Mouse (Mus musculus) urinary bladder, postnatal 10 days (tissue): ENCODE measurements around the gene Psmd9.
A peak's percentile ranks its signal among the peaks of the same experiment; 100 is the strongest.

Source experiments
- DNase-seq: peaks from one replicate; pipeline ENCODE4 v3.0.0; 2022; ENCODE audit warnings: low spot score

Gene Psmd9

GRCm38 (mm10) chr5:123137044-123137909 is 31.9 kb upstream of the Psmd9 start:
- DNase-seq: peak; percentile 78

- DNase-seq: no peak
Observed at GRCm38 (mm10) chr5:123137910-123138229, 31.3 kb upstream of the Psmd9 start.

- DNase-seq: no peak
Observed at GRCm38 (mm10) chr5:123138230-123138911, 30.8 kb upstream of the Psmd9 start.

- no peak for DNase-seq
Observed at GRCm38 (mm10) chr5:123138953-123139721, 30.1 kb upstream of the Psmd9 start.

GRCm38 (mm10) chr5:123139722-123140627 is 29.2 kb upstream of the Psmd9 start:
- DNase-seq: no peak

- no peak for DNase-seq
Observed at GRCm38 (mm10) chr5:123140694-123141554, 28.3 kb upstream of the Psmd9 start.

- no peak for DNase-seq
Observed at GRCm38 (mm10) chr5:123141555-123142160, 27.6 kb upstream of the Psmd9 start.

GRCm38 (mm10) chr5:123142161-123143157 is 26.8 kb upstream of the Psmd9 start, which contains the start of gene Setd1b:
Setd1b (plus strand) TSS chr5:123142193.
- DNase-seq: no peak

- no peak for DNase-seq
Observed at GRCm38 (mm10) chr5:123143251-123143970, 25.8 kb upstream of the Psmd9 start.

- DNase-seq: no peak
Observed at GRCm38 (mm10) chr5:123143971-123144745, 25.1 kb upstream of the Psmd9 start.

- DNase-seq: no peak
Observed at GRCm38 (mm10) chr5:123144746-123145590, 24.2 kb upstream of the Psmd9 start.

GRCm38 (mm10) chr5:123146357-123146756 is 22.9 kb upstream of the Psmd9 start:
- DNase-seq: no peak

GRCm38 (mm10) chr5:123147569-123147968 is 21.6 kb upstream of the Psmd9 start:
- no peak for DNase-seq

GRCm38 (mm10) chr5:123148073-123148722 is 21.0 kb upstream of the Psmd9 start:
- no peak for DNase-seq

GRCm38 (mm10) chr5:123149451-123150400 is 19.5 kb upstream of the Psmd9 start:
- peak; percentile 84 for DNase-seq
